In the genomic region with DNA sequence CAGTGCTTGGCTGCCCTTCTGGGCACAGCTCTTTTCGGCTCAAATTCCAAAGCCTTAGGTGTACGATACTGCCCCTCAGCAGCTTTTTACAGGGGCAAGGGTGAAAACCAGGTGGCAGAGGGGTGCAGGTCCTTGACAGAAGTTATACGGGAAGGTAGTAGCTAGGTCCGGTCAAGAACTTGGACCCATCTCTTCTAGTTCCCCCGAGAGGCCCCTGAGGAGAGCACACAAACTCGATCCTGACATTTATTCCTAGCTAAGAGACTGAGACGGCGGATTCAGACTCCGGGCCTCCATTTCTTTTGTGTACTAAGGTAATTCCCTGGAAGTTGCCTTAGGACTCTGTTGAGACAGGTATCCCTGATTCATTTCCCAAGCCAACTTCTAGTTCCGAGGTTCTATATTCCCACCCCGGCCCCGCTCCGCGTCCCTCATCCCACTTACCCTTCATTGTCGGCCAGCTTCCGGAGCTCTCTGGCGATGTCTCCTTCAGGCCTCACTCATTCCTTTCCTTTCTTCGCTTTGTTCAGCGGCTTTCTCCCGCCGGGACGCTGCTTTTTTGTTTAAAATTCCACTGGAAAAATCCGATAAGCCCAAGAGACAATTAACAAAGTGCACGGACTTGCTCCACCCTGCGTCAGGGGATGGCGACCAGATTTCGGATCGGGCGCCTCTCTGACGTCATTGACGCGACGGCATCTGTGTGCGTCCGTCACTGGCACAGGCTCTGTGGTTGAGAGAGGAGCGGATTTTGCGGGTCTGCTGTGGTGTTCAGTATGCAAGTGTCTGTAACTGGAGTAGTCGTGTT, we compare ENCODE assay signal across 7 mouse cellular contexts. TPM values are rescaled to one million over a fixed set of nuclear protein-coding genes. Genes with fewer than 3 reads are reported as not detected.
DNase-seq lines count a peak whose midpoint lies in the region; ATAC-seq and TF ChIP-seq lines count a peak whose summit lies in the region.

A gene (minus strand): TSS at position 721 of the 808 bp plus-strand sequence.

- no peak for TF ChIP-seq CTCF in kidney, adult 2 months (conservative IDR thresholded peaks at IDR 0.05; ENCODE audit: insufficient read depth, insufficient read length, low read depth, low read length)
- TF ChIP-seq CTCF in spleen, adult 2 months (IDR thresholded peaks at IDR 0.05; ENCODE audit: extremely low read depth, insufficient read depth, insufficient read length, insufficient replicate concordance) = no peak

- H3K4me1 ChIP-seq in embryonic facial prominence, embryonic 12.5 days = peaks cover 12% of the 10 kb centered on the region
- H3K4me1 ChIP-seq in kidney, adult 2 months (ENCODE audit: control insufficient read depth, insufficient read depth, low read length) = peaks cover 3% of the 10 kb centered on the region
- peaks cover 14% of the 10 kb centered on the region for H3K4me1 ChIP-seq in limb, embryonic 12.5 days (replicated peaks)
- H3K4me1 ChIP-seq in midbrain, embryonic 15.5 days = peaks cover 17% of the 10 kb centered on the region
- H3K4me1 ChIP-seq in spleen, adult 2 months (ENCODE audit: control insufficient read depth, insufficient read depth, insufficient read length) = peaks cover 7% of the 10 kb centered on the region; the same call in 1 of the 2 replicates

- H3K36me3 ChIP-seq in embryonic facial prominence, embryonic 12.5 days = peaks cover 23% of the 10 kb centered on the region
- no peaks in the 10 kb centered on the region for H3K36me3 ChIP-seq in kidney, adult 2 months (ENCODE audit: control insufficient read depth, insufficient read depth, low read length)
- peaks cover 30% of the 10 kb centered on the region for H3K36me3 ChIP-seq in limb, embryonic 12.5 days
- H3K36me3 ChIP-seq in midbrain, embryonic 15.5 days (replicated peaks) = peaks cover 11% of the 10 kb centered on the region; the same call in 1 of the 2 replicates
- peaks cover 4% of the 10 kb centered on the region for H3K36me3 ChIP-seq in spleen, adult 2 months (ENCODE audit: control insufficient read depth, insufficient read depth, low read length)

- H3K4me3 ChIP-seq in embryonic facial prominence, embryonic 12.5 days = peak within 1 kb of the TSS; percentile 76
- H3K4me3 ChIP-seq in kidney, adult 2 months (ENCODE audit: insufficient read depth, low read depth, low read length) = peak within 1 kb of the TSS; percentile 99
- peak within 1 kb of the TSS; percentile 75 for H3K4me3 ChIP-seq in limb, embryonic 12.5 days (replicated peaks)
- H3K4me3 ChIP-seq in midbrain, embryonic 15.5 days = peak within 1 kb of the TSS; percentile 62
- peak within 1 kb of the TSS; percentile 73 for H3K4me3 ChIP-seq in spleen, adult 2 months (ENCODE audit: extremely low read depth, insufficient read depth, insufficient read length)

- H3K27me3 ChIP-seq in embryonic facial prominence, embryonic 12.5 days = no peaks in the 10 kb centered on the region
- no peaks in the 10 kb centered on the region for H3K27me3 ChIP-seq in kidney, adult 2 months (replicated peaks; ENCODE audit: control insufficient read depth, insufficient read depth, low read length)
- H3K27me3 ChIP-seq in limb, embryonic 12.5 days = no peaks in the 10 kb centered on the region
- no peaks in the 10 kb centered on the region for H3K27me3 ChIP-seq in midbrain, embryonic 15.5 days (replicated peaks)
- no peaks in the 10 kb centered on the region for H3K27me3 ChIP-seq in spleen, adult 2 months (ENCODE audit: control insufficient read depth, insufficient read depth, low read length)

- peak; percentile 85 for ATAC-seq in embryonic facial prominence, embryonic 12.5 days (ENCODE audit: insufficient number of reproducible peaks, insufficient read depth, low FRiP score, low TSS enrichment)
- peak; percentile 91 for ATAC-seq in limb, embryonic 12.5 days (ENCODE audit: insufficient number of reproducible peaks, insufficient read depth, low FRiP score, low TSS enrichment, low read depth)
- ATAC-seq in midbrain, embryonic 15.5 days (replicated peaks) = peak; percentile 97

- peak; percentile 92 for DNase-seq in adrenal gland, postnatal 25 days
- peak; percentile 92 to 96 for DNase-seq in heart, adult 18-20 months
- peak; percentile 93 for DNase-seq in kidney, adult 2 months
- peak; percentile 74 to 85 for DNase-seq in spleen, adult 2 months (ENCODE audit: low read depth in 1 of 2, low spot score in 2 of 2)

- peak; percentile 85 for TF ChIP-seq POLR2A in kidney, adult 2 months (IDR thresholded peaks at IDR 0.05; ENCODE audit: low read depth, low read length)
- TF ChIP-seq POLR2A in spleen, adult 2 months (IDR thresholded peaks at IDR 0.05; ENCODE audit: low read depth, low read length) = peak; percentile 36; the same call in 1 of the 2 replicates

- WGBS in embryonic facial prominence, embryonic 12.5 days = under 1% methylated on average over 38 of the region's 38 CpGs
- under 1% methylated on average over 38 of the region's 38 CpGs for WGBS in kidney, adult 2 months
- under 1% methylated on average over 38 of the region's 38 CpGs for WGBS in limb, embryonic 12.5 days
- WGBS in midbrain, embryonic 15.5 days = under 1% methylated on average over 38 of the region's 38 CpGs
- WGBS in spleen, adult 2 months = 1% methylated on average over 38 of the region's 38 CpGs

- peak within 1 kb of the TSS; percentile 81 for H3K9ac ChIP-seq in embryonic facial prominence, embryonic 12.5 days
- peak within 1 kb of the TSS; percentile 77 for H3K9ac ChIP-seq in limb, embryonic 12.5 days (replicated peaks)
- H3K9ac ChIP-seq in midbrain, embryonic 15.5 days = peak within 1 kb of the TSS; percentile 63

- no peaks in the 10 kb centered on the region for H3K9me3 ChIP-seq in embryonic facial prominence, embryonic 12.5 days
- H3K9me3 ChIP-seq in limb, embryonic 12.5 days = no peaks in the 10 kb centered on the region
- no peaks in the 10 kb centered on the region for H3K9me3 ChIP-seq in midbrain, embryonic 15.5 days

- H3K4me2 ChIP-seq in embryonic facial prominence, embryonic 12.5 days (replicated peaks) = peak within 1 kb of the TSS; percentile 88
- peak within 1 kb of the TSS; percentile 88 for H3K4me2 ChIP-seq in limb, embryonic 12.5 days
- H3K4me2 ChIP-seq in midbrain, embryonic 15.5 days = peak within 1 kb of the TSS; percentile 68

- H3K27ac ChIP-seq in embryonic facial prominence, embryonic 12.5 days = peak within 1 kb of the TSS; percentile 69
- H3K27ac ChIP-seq in kidney, adult 2 months (ENCODE audit: insufficient read depth, low read depth, low read length) = peak within 1 kb of the TSS; percentile 89
- peak within 1 kb of the TSS; percentile 69 for H3K27ac ChIP-seq in limb, embryonic 12.5 days
- H3K27ac ChIP-seq in midbrain, embryonic 15.5 days = peak within 1 kb of the TSS; percentile 76
- peak within 1 kb of the TSS; percentile 34; the same call in 1 of the 2 replicates for H3K27ac ChIP-seq in spleen, adult 2 months (ENCODE audit: insufficient read depth, low read length)

RNA-seq across cellular contexts. Expression of the gene that starts here (rescaled TPM):
- 45.8 and 60.1 TPM in 2 replicates for total RNA-seq in adrenal gland, postnatal 25 days (2021)
- 69.2 and 75.5 TPM in 2 replicates for polyA plus RNA-seq in embryonic facial prominence, embryonic 12.5 days (2016; fragmentation: Nextera tagmentation; extraction: Ambion mirVana)
- 1 to 10 TPM; 7.6 to 9.7 TPM for total RNA-seq in heart, adult 18-20 months (2021)
- 10.6 and 11.0 TPM in 2 replicates for polyA plus RNA-seq in kidney, adult 2 months (2012; rRNA removed)
- 77.0 and 77.1 TPM in 2 replicates for polyA plus RNA-seq in limb, embryonic 12.5 days (2016; fragmentation: Nextera tagmentation; extraction: Ambion mirVana)
- polyA plus RNA-seq in midbrain, embryonic 15.5 days (2015; fragmentation: Nextera tagmentation; extraction: Ambion mirVana) = 74.5 and 77.4 TPM in 2 replicates
- polyA plus RNA-seq in spleen, adult 2 months (2012; rRNA removed) = 4.0 and 5.1 TPM in 2 replicates

Comparison
In these comparisons a context has a peak if more than half of its experiments do, and no peak if none do; other contexts are left out.
1. Peak in every context shown above with its lines: DNase-seq, ATAC-seq, H3K4me3 ChIP-seq and H3K27ac ChIP-seq.
2. H3K27ac ChIP-seq: peak in every context shown above with its lines; median percentile 89 in kidney, adult 2 months; 76 in midbrain, embryonic 15.5 days; 69 in embryonic facial prominence, embryonic 12.5 days; 69 in limb, embryonic 12.5 days; 34 in spleen, adult 2 months.